In genomic region chr4:145244676-145245075, GRCm38 (mm10) we compare ENCODE assay signal across 13 mouse cellular contexts.
"Had no signal": no experiment of that assay in that cellular context is flagged by ENCODE, and none has a peak within 500 bp of the region (broad histone marks: within the 10 kb centered on the region; RNA-seq: fewer than 3 reads in every experiment).

No protein-coding gene starts in this region.

- H3K9me3 ChIP-seq: limb, embryonic 10.5 days; midbrain, embryonic 13.5 days; neural tube, embryonic 12.5 days; stomach, embryonic 15.5 days had no signal

- H3K27ac ChIP-seq: left cerebral cortex, adult 2 months; limb, embryonic 10.5 days; midbrain, embryonic 13.5 days; neural tube, embryonic 12.5 days; stomach, embryonic 15.5 days had no signal

- DNase-seq: kidney, adult 18-20 months; kidney, postnatal 10 days; lung, adult 2 months; lung, postnatal 36 days; right cerebral cortex, postnatal 4 days; thymus, adult 2 months; thymus, postnatal 25 days had no signal

- H3K4me3 ChIP-seq: left cerebral cortex, adult 2 months; limb, embryonic 10.5 days; midbrain, embryonic 13.5 days; neural tube, embryonic 12.5 days had no signal

- H3K4me2 ChIP-seq: neural tube, embryonic 12.5 days had no signal

- H3K36me3 ChIP-seq: limb, embryonic 10.5 days; midbrain, embryonic 13.5 days; neural tube, embryonic 12.5 days; stomach, embryonic 15.5 days had no signal

- ATAC-seq: lung, postnatal 0 days; midbrain, embryonic 13.5 days had no signal

- H3K9ac ChIP-seq: midbrain, embryonic 13.5 days; neural tube, embryonic 12.5 days; stomach, embryonic 15.5 days had no signal
